Mouse (Mus musculus): ENCODE measurements at regions not wholly inside any gene's neighbourhood (a gene's known extent, or its start where the extent isn't known, plus 50 kb on each side); places are given as distances from the start of the nearest gene placed in this dataset.

DNA sequence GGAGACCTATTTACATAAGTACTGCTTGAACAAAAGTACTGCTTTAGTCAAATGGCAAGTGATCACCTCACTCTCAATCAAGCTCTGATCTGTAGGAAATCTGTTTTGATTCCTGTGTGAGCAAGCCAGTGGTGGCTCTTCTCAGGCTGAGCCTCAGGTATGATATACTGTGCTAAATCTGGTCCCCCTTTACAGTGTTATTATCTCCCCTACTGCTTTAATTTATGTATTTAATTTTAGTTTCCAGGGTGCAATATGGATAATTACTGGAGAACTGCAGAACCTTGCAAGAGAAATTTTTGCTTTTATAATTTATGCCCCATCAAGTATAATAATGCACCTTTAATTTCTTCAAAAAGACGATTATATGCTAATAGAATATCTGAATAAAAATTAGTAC is 341.3 kb upstream of the Alcam start:
- ATAC-seq (ENCODE audit: insufficient number of reproducible peaks, low FRiP score, low TSS enrichment, low read depth), result no peak
- no peaks in the 10 kb centered on the region for H3K9me3 ChIP-seq (ENCODE audit: control insufficient read depth, low read length)
- no peaks in the 10 kb centered on the region for H3K36me3 ChIP-seq (ENCODE audit: control insufficient read depth, insufficient read depth, low read length)
- no peak overlapping the region for H3K4me3 ChIP-seq (ENCODE audit: low read depth, low read length)
- 85% methylated on average over 1 of the region's 1 CpGs for WGBS
- no peak overlapping the region for H3K27ac ChIP-seq (replicated peaks; ENCODE audit: low read depth, low read length)
- H3K4me2 ChIP-seq (ENCODE audit: low read depth, severe bottlenecking), result no peak overlapping the region
- H3K4me1 ChIP-seq (ENCODE audit: control insufficient read depth, insufficient read depth, low read length), result no peaks in the 10 kb centered on the region
- no peak for DNase-seq (ENCODE audit: low spot score)
- no peaks in the 10 kb centered on the region for H3K27me3 ChIP-seq (ENCODE audit: control insufficient read depth, insufficient read depth, low read length)
- no peak overlapping the region for H3K9ac ChIP-seq (ENCODE audit: low read length)

DNA sequence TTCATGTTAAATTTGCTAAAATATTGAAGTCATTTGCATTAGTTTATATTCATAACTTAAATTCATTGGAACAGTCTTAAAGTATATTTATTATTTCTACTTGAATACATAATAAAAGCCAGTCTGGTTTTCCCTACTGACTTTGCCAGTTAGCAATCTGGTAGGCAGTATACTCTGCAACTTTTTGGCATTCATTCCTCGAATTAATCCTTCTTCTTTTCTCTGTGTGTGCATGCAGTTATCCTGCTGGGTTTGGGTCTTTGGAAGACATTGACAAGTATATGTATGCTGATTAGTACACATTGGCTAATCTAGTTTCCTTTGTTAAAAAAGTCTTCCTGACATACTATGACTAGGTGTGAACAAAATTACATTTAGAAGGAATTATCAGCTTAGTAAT is 336.1 kb upstream of the Alcam start:
- ATAC-seq (ENCODE audit: insufficient number of reproducible peaks, low FRiP score, low TSS enrichment, low read depth), result no peak
- WGBS, result 79% methylated on average over 1 of the region's 1 CpGs
- Histone ChIP-seq H3K4me1 (ENCODE audit: control insufficient read depth, insufficient read depth, low read length) (no peaks in the 10 kb centered on the region), H3K9me3 (ENCODE audit: control insufficient read depth, low read length) (no peaks in the 10 kb centered on the region), H3K27me3 (ENCODE audit: control insufficient read depth, insufficient read depth, low read length) (no peaks in the 10 kb centered on the region), H3K27ac (replicated peaks; ENCODE audit: low read depth, low read length) (no peak overlapping the region), H3K36me3 (ENCODE audit: control insufficient read depth, insufficient read depth, low read length) (no peaks in the 10 kb centered on the region), H3K4me2 (ENCODE audit: low read depth, severe bottlenecking) (no peak overlapping the region), H3K4me3 (ENCODE audit: low read depth, low read length) (no peak overlapping the region), H3K9ac (ENCODE audit: low read length) (no peak overlapping the region)
- DNase-seq (ENCODE audit: low spot score), result no peak

DNA sequence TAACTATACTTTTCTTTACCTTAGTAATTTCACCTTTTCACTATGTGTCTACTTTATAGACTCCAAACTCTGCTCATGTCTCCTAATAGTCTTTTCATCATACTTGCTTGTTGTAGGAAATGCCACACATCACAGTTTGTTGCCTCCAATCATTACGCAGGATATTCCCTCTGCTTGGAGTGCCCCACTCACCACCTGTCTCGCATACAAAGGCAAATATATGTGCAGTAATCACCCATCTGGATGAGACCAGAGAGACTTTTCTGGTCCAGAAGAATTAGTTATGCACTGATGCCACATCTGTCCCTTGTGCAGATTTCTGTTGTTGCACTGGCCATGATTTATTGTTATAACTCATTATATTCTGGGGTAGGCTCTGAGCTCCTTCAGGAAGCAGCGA is 293.9 kb upstream of the Alcam start:
- Histone ChIP-seq H3K9me3 (ENCODE audit: control insufficient read depth, low read length) (no peaks in the 10 kb centered on the region), H3K9ac (ENCODE audit: low read length) (no peak overlapping the region), H3K4me3 (ENCODE audit: low read depth, low read length) (no peak overlapping the region), H3K4me1 (ENCODE audit: control insufficient read depth, insufficient read depth, low read length) (no peaks in the 10 kb centered on the region), H3K36me3 (ENCODE audit: control insufficient read depth, insufficient read depth, low read length) (no peaks in the 10 kb centered on the region), H3K27ac (replicated peaks; ENCODE audit: low read depth, low read length) (no peak overlapping the region), H3K27me3 (ENCODE audit: control insufficient read depth, insufficient read depth, low read length) (no peaks in the 10 kb centered on the region), H3K4me2 (ENCODE audit: low read depth, severe bottlenecking) (no peak overlapping the region)
- 92% methylated on average over 3 of the region's 3 CpGs for WGBS
- ATAC-seq (ENCODE audit: insufficient number of reproducible peaks, low FRiP score, low TSS enrichment, low read depth) (no peak), DNase-seq (ENCODE audit: low spot score) (no peak)

DNA sequence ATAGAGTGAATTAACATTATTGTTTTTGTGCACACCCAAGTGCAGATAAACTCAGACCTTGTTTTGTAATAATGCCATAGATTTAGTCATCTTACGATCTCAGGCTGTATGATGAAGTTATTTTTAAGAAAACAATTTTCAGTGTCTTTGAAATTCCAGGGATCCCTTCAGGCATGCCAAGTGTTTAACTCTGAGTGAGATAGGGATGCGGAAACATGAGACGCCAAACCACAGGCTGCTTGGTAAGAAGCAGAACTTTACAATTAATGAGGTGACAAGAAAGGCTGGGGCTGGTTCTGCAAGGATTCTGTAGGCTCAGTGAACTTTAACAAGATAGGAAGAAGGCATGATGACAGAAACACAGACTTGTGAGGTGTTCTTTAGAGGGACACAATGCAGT is 292.3 kb upstream of the Alcam start:
- H3K36me3 ChIP-seq (ENCODE audit: control insufficient read depth, insufficient read depth, low read length), result no peaks in the 10 kb centered on the region
- no peak for DNase-seq (ENCODE audit: low spot score)
- H3K27me3 ChIP-seq (ENCODE audit: control insufficient read depth, insufficient read depth, low read length), result no peaks in the 10 kb centered on the region
- H3K9me3 ChIP-seq (ENCODE audit: control insufficient read depth, low read length), result no peaks in the 10 kb centered on the region
- no peak; the same call in 1 of the 2 replicates for ATAC-seq (ENCODE audit: insufficient number of reproducible peaks, low FRiP score, low TSS enrichment, low read depth)
- H3K4me3 ChIP-seq (ENCODE audit: low read depth, low read length), result no peak overlapping the region
- WGBS, result 43% methylated on average over 3 of the region's 3 CpGs
- H3K9ac ChIP-seq (ENCODE audit: low read length), result no peak overlapping the region
- no peak overlapping the region for H3K27ac ChIP-seq (replicated peaks; ENCODE audit: low read depth, low read length)
- H3K4me2 ChIP-seq (ENCODE audit: low read depth, severe bottlenecking), result no peak overlapping the region
- H3K4me1 ChIP-seq (ENCODE audit: control insufficient read depth, insufficient read depth, low read length), result no peaks in the 10 kb centered on the region

DNA sequence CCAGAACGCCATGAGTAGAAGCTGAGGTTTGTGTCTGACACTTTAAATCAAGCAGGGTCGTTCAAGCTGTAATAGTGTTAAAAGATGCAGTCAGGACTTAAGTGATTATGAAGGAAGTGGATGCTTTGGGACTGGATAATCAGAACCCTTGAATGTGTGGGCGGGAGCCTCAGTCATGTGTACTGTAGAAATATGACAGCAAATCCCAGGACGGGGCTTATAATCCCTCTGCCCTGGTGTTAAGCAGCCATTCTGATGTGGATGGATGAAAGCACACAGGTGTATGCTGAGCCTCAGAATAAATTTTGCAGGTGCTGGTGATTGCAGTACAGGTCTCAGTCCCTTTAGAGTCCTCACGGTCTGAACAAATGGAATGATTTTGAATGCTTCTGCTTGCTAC is 290.8 kb upstream of the Alcam start:
- no peak for DNase-seq (ENCODE audit: low spot score)
- Histone ChIP-seq H3K36me3 (ENCODE audit: control insufficient read depth, insufficient read depth, low read length) (no peaks in the 10 kb centered on the region), H3K4me1 (ENCODE audit: control insufficient read depth, insufficient read depth, low read length) (no peaks in the 10 kb centered on the region), H3K9me3 (ENCODE audit: control insufficient read depth, low read length) (no peaks in the 10 kb centered on the region), H3K4me2 (ENCODE audit: low read depth, severe bottlenecking) (no peak overlapping the region), H3K27me3 (ENCODE audit: control insufficient read depth, insufficient read depth, low read length) (no peaks in the 10 kb centered on the region), H3K27ac (replicated peaks; ENCODE audit: low read depth, low read length) (no peak overlapping the region), H3K4me3 (ENCODE audit: low read depth, low read length) (no peak overlapping the region), H3K9ac (ENCODE audit: low read length) (no peak overlapping the region)
- WGBS, result 87% methylated on average over 5 of the region's 5 CpGs
- no peak for ATAC-seq (ENCODE audit: insufficient number of reproducible peaks, low FRiP score, low TSS enrichment, low read depth)

DNA sequence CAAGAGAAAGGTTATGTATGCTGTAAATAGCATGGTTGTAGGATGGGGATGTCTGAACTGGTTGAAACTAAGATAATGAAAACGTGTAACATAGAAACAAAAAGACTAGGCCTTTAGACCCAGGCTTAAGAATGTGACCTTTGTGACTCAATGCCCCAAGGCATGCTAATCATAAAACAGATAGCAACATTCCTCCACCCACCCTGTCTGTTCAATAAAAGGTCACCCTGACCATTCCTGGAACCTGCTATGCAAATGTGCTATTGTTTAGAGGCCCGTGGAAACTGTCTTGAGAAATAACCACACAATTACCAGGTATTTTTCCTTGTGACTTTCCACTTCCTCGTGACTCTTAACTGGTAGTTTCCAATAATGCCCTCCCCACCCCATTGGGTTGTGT is 288.3 kb upstream of the Alcam start:
- Histone ChIP-seq H3K9ac (ENCODE audit: low read length) (no peak overlapping the region), H3K27me3 (ENCODE audit: control insufficient read depth, insufficient read depth, low read length) (no peaks in the 10 kb centered on the region), H3K27ac (replicated peaks; ENCODE audit: low read depth, low read length) (no peak overlapping the region), H3K36me3 (ENCODE audit: control insufficient read depth, insufficient read depth, low read length) (no peaks in the 10 kb centered on the region), H3K4me2 (ENCODE audit: low read depth, severe bottlenecking) (no peak overlapping the region), H3K4me3 (ENCODE audit: low read depth, low read length) (no peak overlapping the region), H3K9me3 (ENCODE audit: control insufficient read depth, low read length) (no peaks in the 10 kb centered on the region), H3K4me1 (ENCODE audit: control insufficient read depth, insufficient read depth, low read length) (no peaks in the 10 kb centered on the region)
- no peak for DNase-seq (ENCODE audit: low spot score)
- ATAC-seq (ENCODE audit: insufficient number of reproducible peaks, low FRiP score, low TSS enrichment, low read depth), result no peak
- 75% methylated on average over 3 of the region's 3 CpGs for WGBS

DNA sequence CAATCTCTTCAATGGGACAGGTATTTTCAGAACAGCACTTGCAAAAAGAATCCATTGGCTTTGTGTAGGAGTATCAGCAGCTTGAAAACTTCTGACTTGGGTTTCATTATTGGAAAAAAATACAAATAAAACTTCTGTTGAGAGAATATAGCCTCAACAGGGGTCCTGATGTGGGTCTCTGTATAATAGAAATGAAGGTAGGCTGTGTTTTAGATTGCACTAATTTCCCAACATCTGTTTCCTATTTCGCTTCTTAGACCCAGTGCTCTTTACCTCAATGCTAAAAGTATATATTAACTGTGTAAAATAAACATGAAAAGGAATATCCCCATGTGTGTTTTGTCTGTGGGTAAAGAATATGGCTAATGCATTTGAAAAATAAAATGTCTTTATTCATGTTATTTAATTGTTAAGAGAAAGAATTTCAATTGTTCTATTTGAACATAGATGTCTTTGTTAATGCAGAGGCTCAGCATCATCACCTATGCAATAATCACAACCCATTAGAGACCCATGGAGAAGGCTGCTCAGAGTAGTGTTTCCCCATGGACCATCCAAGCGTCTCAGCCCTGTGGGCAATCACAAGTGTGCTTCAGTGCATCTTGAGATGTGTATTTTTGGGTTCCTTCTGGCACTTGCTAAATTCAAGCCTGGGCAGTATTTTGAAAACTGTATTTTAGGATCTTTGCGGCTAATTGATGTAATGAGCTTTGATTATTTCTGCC is 272.4 kb upstream of the Alcam start:
- Histone ChIP-seq H3K27ac (replicated peaks; ENCODE audit: low read depth, low read length) (no peak overlapping the region), H3K4me1 (ENCODE audit: control insufficient read depth, insufficient read depth, low read length) (no peaks in the 10 kb centered on the region), H3K9me3 (ENCODE audit: control insufficient read depth, low read length) (no peaks in the 10 kb centered on the region), H3K36me3 (ENCODE audit: control insufficient read depth, insufficient read depth, low read length) (no peaks in the 10 kb centered on the region), H3K4me2 (ENCODE audit: low read depth, severe bottlenecking) (no peak overlapping the region), H3K4me3 (ENCODE audit: low read depth, low read length) (no peak overlapping the region), H3K27me3 (ENCODE audit: control insufficient read depth, insufficient read depth, low read length) (no peaks in the 10 kb centered on the region), H3K9ac (ENCODE audit: low read length) (no peak overlapping the region)
- DNase-seq (ENCODE audit: low spot score) (no peak), ATAC-seq (ENCODE audit: insufficient number of reproducible peaks, low FRiP score, low TSS enrichment, low read depth) (no peak)
- 70% methylated on average over 3 of the region's 3 CpGs for WGBS

DNA sequence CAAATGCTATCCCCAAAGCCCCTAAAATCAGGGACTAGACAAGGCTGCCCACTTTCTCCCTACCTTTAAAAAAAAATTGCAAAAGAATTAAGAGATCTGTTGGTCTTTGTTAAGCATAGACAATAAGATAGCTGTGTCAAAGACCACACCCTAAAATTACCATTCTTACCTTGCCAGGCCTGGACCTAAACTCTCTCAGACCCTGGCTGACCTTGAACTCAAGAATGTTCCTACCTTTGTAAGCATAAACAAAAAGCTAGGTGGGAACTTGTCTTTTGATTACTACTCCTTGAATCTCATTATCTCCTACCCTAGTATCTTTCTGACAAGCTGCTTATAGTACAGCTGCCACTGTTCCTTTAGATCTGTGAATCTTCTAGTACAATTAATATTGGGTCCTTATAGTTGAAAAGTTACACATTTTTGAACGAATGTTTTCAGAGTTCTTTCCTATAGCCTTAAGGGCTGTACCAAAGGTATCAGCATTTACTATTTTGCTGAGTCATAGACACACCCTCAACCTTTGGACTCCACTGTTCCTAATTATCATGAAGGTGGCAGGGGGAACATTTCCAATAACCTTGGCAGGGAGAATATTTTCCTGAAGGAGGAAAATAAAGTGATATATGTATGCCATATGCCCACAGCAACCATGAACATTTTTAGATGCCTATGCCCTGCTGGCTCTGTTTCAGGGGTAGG is 264.5 kb upstream of the Alcam start:
- H3K9ac ChIP-seq (ENCODE audit: low read length), result no peak overlapping the region
- WGBS, result 83% methylated on average over 1 of the region's 1 CpGs
- no peaks in the 10 kb centered on the region for H3K9me3 ChIP-seq (ENCODE audit: control insufficient read depth, low read length)
- no peak overlapping the region for H3K27ac ChIP-seq (replicated peaks; ENCODE audit: low read depth, low read length)
- DNase-seq (ENCODE audit: low spot score) (no peak), ATAC-seq (ENCODE audit: insufficient number of reproducible peaks, low FRiP score, low TSS enrichment, low read depth) (no peak)
- no peak overlapping the region for H3K4me3 ChIP-seq (ENCODE audit: low read depth, low read length)
- no peaks in the 10 kb centered on the region for H3K27me3 ChIP-seq (ENCODE audit: control insufficient read depth, insufficient read depth, low read length)
- H3K4me1 ChIP-seq (ENCODE audit: control insufficient read depth, insufficient read depth, low read length), result no peaks in the 10 kb centered on the region
- no peak overlapping the region for H3K4me2 ChIP-seq (ENCODE audit: low read depth, severe bottlenecking)
- H3K36me3 ChIP-seq (ENCODE audit: control insufficient read depth, insufficient read depth, low read length), result no peaks in the 10 kb centered on the region
